Mouse (Mus musculus) ES-E14 (cell line): ENCODE results near the gene Arl6ip5. TPM values are rescaled to one million over a fixed set of nuclear protein-coding genes. Genes with fewer than 3 reads are reported as not detected.

Experiments
- DNase-seq: peaks from one replicate; pipeline ENCODE4 v3.0.0-alpha.2; 2013; ENCODE audit warnings: low read depth, low spot score
- H3K27ac ChIP-seq: 2 replicates; pipeline ENCODE4 v1.5.1; 2012; ENCODE audit warnings: low read depth, mild to moderate bottlenecking, low read length, moderate library complexity, mixed read lengths; ENCODE audit not compliant: poor library complexity, insufficient read depth, severe bottlenecking
- H3K36me3 ChIP-seq: 2 replicates; pipeline ENCODE4 v1.6.1; 2012; ENCODE audit warnings: mild to moderate bottlenecking, low read length, moderate library complexity, mixed read lengths; ENCODE audit not compliant: control insufficient read depth, poor library complexity, insufficient read depth, severe bottlenecking
- H3K4me1 ChIP-seq, 2 experiments: fragments of 150-350 bp in 1 of 2; sonication (generic) in 1 of 2; 2 replicates each; pipeline ENCODE4 v1.6.1; 2012; ENCODE audit warnings: low read length in 2 of 2, mild to moderate bottlenecking in 1 of 2, mixed read lengths in 1 of 2; ENCODE audit not compliant: control insufficient read depth in 2 of 2, insufficient read depth in 2 of 2, poor library complexity in 1 of 2
- H3K4me3 ChIP-seq, 2 experiments: fragments of 150-350 bp in 1 of 2; sonication (generic) in 1 of 2; 2 replicates each; pipeline ENCODE4 v1.5.1; 2012; ENCODE audit warnings: low read length in 2 of 2, low read depth in 1 of 2, mild to moderate bottlenecking in 1 of 2, mixed read lengths in 1 of 2; ENCODE audit not compliant: insufficient read depth in 1 of 2, poor library complexity in 1 of 2, severe bottlenecking in 1 of 2
- H3K9ac ChIP-seq: 2 replicates; pipeline ENCODE4 v1.6.1; 2012; ENCODE audit warnings: low read depth, mild to moderate bottlenecking, low read length, mixed read lengths; ENCODE audit not compliant: poor library complexity, insufficient read depth, severe bottlenecking
- H3K9me3 ChIP-seq: fragments of 150-350 bp; sonication (generic); 2 replicates; pipeline ENCODE4 v1.6.1; 2012; ENCODE audit warnings: low read depth, mild to moderate bottlenecking, low read length; ENCODE audit not compliant: control insufficient read depth, insufficient read depth
- CHD2 ChIP-seq: IDR thresholded peaks from 2 replicates; pipeline ENCODE4 v1.6.1; 2014; ENCODE audit warnings: mild to moderate bottlenecking, low read depth, low read length, inconsistent platforms
- HCFC1 ChIP-seq: IDR thresholded peaks from 2 replicates; pipeline ENCODE4 v1.6.1; 2012; ENCODE audit warnings: low read length, inconsistent platforms, borderline replicate concordance; ENCODE audit not compliant: insufficient read depth
- MAFK ChIP-seq: IDR thresholded peaks from 2 replicates; pipeline ENCODE4 v1.6.1; 2014; ENCODE audit warnings: mild to moderate bottlenecking, low read depth, low read length, inconsistent platforms; ENCODE audit not compliant: insufficient read depth
- ZC3H11A ChIP-seq: IDR thresholded peaks from 2 replicates; pipeline ENCODE4 v1.6.1; 2012; ENCODE audit warnings: low read depth, mild to moderate bottlenecking, inconsistent platforms, low read length, borderline replicate concordance
- ZNF384 ChIP-seq: IDR thresholded peaks from 2 replicates; pipeline ENCODE4 v1.6.1; 2012; ENCODE audit warnings: low read depth, low read length, inconsistent platforms
- in situ Hi-C, 2 experiments: fragments of 600-800 bp; cut with MboI; formaldehyde crosslinking; loops; one replicate each; pipeline ENCODE4 v1.15.1; 2025; ENCODE audit warnings: low sequenced_read_pairs in 2 of 2, inconsistent platforms in 1 of 2; ENCODE audit not compliant: unreplicated experiment in 2 of 2
- total RNA-seq: library from RNA; depleted of rRNA; stranded (reverse); fragments of 300-350 nt; gene quantifications from 2 replicates; pipeline ENCODE4 v1.2.3, GENCODE M21; 2012

Arl6ip5 gene
- total RNA-seq, 1 experiment = 46.5 TPM

GRCm38 (mm10) chr6:97236088-97236487 is 25.6 kb downstream of the Arl6ip5 start:
- H3K4me1 ChIP-seq = no peaks in the 10 kb centered on the region
- H3K4me3 ChIP-seq = no peak overlapping the region
- H3K9ac ChIP-seq = no peak overlapping the region
- no peak overlapping the region for H3K27ac ChIP-seq
- no peaks in the 10 kb centered on the region for H3K9me3 ChIP-seq
- H3K36me3 ChIP-seq = no peaks in the 10 kb centered on the region; the same call in 1 of the 2 replicates
- in situ Hi-C loops = no loop called here
- TF ChIP-seq ZNF384 (no peak), HCFC1 (no peak), MAFK (no peak), ZC3H11A (no peak), CHD2 (no peak)
- DNase-seq = no peak

GRCm38 (mm10) chr6:97239360-97239759 is 28.9 kb downstream of the Arl6ip5 start:
- no peak for DNase-seq
- H3K4me3 ChIP-seq = no peak overlapping the region
- in situ Hi-C loops = no loop called here
- H3K27ac ChIP-seq = no peak overlapping the region
- no peaks in the 10 kb centered on the region for H3K4me1 ChIP-seq
- no peaks in the 10 kb centered on the region for H3K36me3 ChIP-seq
- H3K9me3 ChIP-seq = no peaks in the 10 kb centered on the region
- H3K9ac ChIP-seq = no peak overlapping the region
- TF ChIP-seq ZC3H11A (peak; percentile 29; the same call in 1 of the 2 replicates), CHD2 (no peak)

DNA sequence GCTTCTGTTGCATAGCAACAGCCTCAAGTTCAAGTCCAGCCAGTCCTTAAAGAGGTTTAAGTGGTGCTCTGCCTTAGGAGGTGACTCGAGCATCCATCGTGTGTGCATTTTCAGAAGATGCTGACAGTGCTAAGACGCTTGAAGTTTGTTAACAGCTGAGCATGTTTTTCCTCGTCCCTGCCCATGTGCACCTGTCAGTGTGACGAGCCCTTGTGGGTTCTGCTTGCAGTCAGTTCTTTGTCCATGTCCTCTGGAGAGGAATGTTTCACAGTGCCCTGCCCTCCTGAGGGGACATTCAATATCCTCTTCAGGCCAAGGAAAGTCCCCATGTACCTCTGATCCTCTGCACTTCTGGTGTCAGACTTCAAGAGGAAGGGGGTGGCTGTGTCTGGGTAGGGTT is 29.6 kb downstream of the Arl6ip5 start:
- in situ Hi-C loops = no loop called here
- H3K9me3 ChIP-seq = no peaks in the 10 kb centered on the region

DNA sequence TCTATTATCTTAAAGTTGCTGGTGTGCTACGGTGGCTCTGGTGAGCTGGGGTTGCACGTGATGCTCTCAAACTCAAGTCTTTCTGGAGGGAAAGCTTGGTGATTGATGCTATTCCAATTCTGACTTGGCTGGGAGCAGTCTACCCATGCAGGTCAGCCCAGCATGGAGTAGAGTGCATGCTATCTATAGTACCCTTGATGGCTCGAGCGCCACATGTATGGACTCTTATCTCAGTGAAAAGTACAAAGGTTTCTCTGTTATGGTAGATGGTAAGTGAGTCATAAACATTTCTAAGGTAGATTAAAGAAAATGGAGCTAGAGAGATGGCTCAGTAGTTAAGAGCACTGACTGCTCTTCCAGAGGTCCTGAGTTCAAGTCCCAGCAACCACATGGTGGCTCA is 32.0 kb downstream of the Arl6ip5 start:
- Histone ChIP-seq H3K4me1 (no peaks in the 10 kb centered on the region), H3K4me3 (no peak overlapping the region), H3K9ac (no peak overlapping the region), H3K36me3 (no peaks in the 10 kb centered on the region), H3K9me3 (no peaks in the 10 kb centered on the region), H3K27ac (no peak overlapping the region)
- TF ChIP-seq MAFK (no peak), ZC3H11A (no peak), HCFC1 (no peak), ZNF384 (no peak), CHD2 (no peak)
- in situ Hi-C loops = no loop called here
- DNase-seq = no peak

More for the DNA sequence above, 29.6 kb downstream of the Arl6ip5 start:
- Histone ChIP-seq H3K27ac (no peak overlapping the region), H3K36me3 (no peaks in the 10 kb centered on the region), H3K4me3 (no peak overlapping the region), H3K4me1 (no peaks in the 10 kb centered on the region), H3K9ac (no peak overlapping the region)
- no peak for DNase-seq
- TF ChIP-seq MAFK (no peak), CHD2 (no peak), ZNF384 (no peak), ZC3H11A (no peak)

DNA sequence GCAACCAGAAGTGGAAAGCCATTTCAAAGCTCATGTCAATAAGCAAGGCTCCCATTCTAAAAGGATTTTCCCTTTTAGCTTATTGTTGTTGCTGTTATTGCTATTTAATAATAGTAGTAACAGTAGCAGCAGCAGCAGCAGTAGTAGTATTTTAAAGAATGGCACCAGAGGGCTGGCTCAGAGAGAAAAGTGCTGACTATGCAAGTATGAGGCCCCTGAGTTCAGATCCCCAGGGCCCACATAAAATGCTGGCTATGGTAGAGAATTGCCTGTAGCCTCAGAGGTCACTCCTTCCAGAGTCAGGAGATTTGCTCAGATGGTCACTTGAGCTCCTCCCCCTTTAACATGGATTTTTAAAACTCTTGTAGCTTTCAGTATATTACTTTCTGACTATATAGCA is 34.7 kb downstream of the Arl6ip5 start:
- Histone ChIP-seq H3K9ac (no peak overlapping the region), H3K4me3 (no peak overlapping the region), H3K36me3 (no peaks in the 10 kb centered on the region), H3K4me1 (no peaks in the 10 kb centered on the region), H3K9me3 (no peaks in the 10 kb centered on the region), H3K27ac (no peak overlapping the region)
- in situ Hi-C loops = no loop called here
- TF ChIP-seq ZNF384 (no peak), MAFK (peak; percentile 83), CHD2 (no peak), HCFC1 (no peak)
- DNase-seq = no peak
